Mouse (Mus musculus): ENCODE results near the gene Rbm38. TPM values are rescaled to one million over a fixed set of nuclear protein-coding genes. Genes with fewer than 3 reads are reported as not detected.

Gene Rbm38
- total and polyA plus RNA-seq, 2 experiments from 2014 or later = 119 to 135 TPM

GRCm38 (mm10) chr2:173028508-173029031 is 8.3 kb downstream of the Rbm38 start:
- no peaks in the 10 kb centered on the region for H3K27me3 ChIP-seq (ENCODE audit: control insufficient read depth, insufficient read depth, low read length)
- 0 out of 2 replicates have a peak overlapping the region, but pooled peaks have one; percentile 19 for H3K9ac ChIP-seq (replicated peaks; ENCODE audit: low read depth, low read length)
- H3K4me3 ChIP-seq (ENCODE audit: low read depth, low read length) = no peak overlapping the region
- H3K4me2 ChIP-seq (ENCODE audit: low read depth, low read length) = no peak overlapping the region
- H3K36me3 ChIP-seq (replicated peaks; ENCODE audit: control insufficient read depth, insufficient read depth, low read length) = peaks cover 76% of the 10 kb centered on the region
- H3K4me1 ChIP-seq (ENCODE audit: control insufficient read depth, insufficient read depth) = peaks cover 68% of the 10 kb centered on the region
- DNase-seq (ENCODE audit: low spot score) (no peak), ATAC-seq (ENCODE audit: insufficient read depth, low read depth) (no peak)
- H3K27ac ChIP-seq (ENCODE audit: low read depth) = no peak overlapping the region
- 77% methylated on average over 3 of the region's 3 CpGs for WGBS
- TF ChIP-seq CTCF (IDR thresholded peaks at IDR 0.05; ENCODE audit: low read depth) (no peak), EP300 (IDR thresholded peaks at IDR 0.05; ENCODE audit: low read depth) (no peak)
- no peaks in the 10 kb centered on the region for H3K9me3 ChIP-seq (replicated peaks; ENCODE audit: control insufficient read depth, low read length)

- no peak for ATAC-seq (ENCODE audit: insufficient read depth, low read depth)
- no peak for DNase-seq (ENCODE audit: low spot score)
- Histone ChIP-seq H3K9me3 (replicated peaks; ENCODE audit: control insufficient read depth, low read length) (no peaks in the 10 kb centered on the region), H3K9ac (replicated peaks; ENCODE audit: low read depth, low read length) (no peak overlapping the region; the same call in 1 of the 2 replicates), H3K36me3 (replicated peaks; ENCODE audit: control insufficient read depth, insufficient read depth, low read length) (peaks cover 93% of the 10 kb centered on the region), H3K4me1 (ENCODE audit: control insufficient read depth, insufficient read depth) (peaks cover 51% of the 10 kb centered on the region), H3K4me2 (ENCODE audit: low read depth, low read length) (no peak overlapping the region), H3K27me3 (ENCODE audit: control insufficient read depth, insufficient read depth, low read length) (no peaks in the 10 kb centered on the region), H3K27ac (ENCODE audit: low read depth) (no peak overlapping the region), H3K4me3 (ENCODE audit: low read depth, low read length) (no peak overlapping the region)
- WGBS = 50% methylated on average over 12 of the region's 12 CpGs
- TF ChIP-seq CTCF (IDR thresholded peaks at IDR 0.05; ENCODE audit: low read depth) (no peak), EP300 (IDR thresholded peaks at IDR 0.05; ENCODE audit: low read depth) (no peak)
These were observed 10.5 kb downstream of the Rbm38 start for GRCm38 (mm10) chr2:173030591-173031338.

DNA sequence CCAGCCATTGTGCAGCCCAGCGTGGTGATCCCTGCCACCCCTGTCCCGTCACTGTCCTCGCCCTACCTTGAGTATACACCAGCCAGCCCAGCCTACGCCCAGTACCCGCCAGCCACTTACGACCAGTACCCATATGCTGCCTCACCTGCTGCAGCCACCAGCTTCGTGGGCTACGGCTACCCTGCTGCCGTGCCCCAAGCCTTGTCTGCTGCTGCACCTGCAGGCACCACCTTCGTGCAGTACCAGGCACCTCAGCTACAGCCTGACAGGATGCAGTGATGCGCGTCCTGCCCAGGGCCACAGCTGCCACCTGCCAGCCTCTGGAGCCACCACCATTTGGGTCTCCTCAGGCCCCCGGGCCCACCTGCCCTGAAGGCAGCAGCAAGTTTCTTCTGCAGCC is 13.2 kb downstream of the Rbm38 start:
- H3K4me2 ChIP-seq (ENCODE audit: low read depth, low read length) = no peak overlapping the region
- no peak for TF ChIP-seq CTCF (IDR thresholded peaks at IDR 0.05; ENCODE audit: low read depth)
- TF ChIP-seq EP300 (IDR thresholded peaks at IDR 0.05; ENCODE audit: low read depth) = no peak
- H3K9me3 ChIP-seq (replicated peaks; ENCODE audit: control insufficient read depth, low read length) = no peaks in the 10 kb centered on the region
- H3K4me1 ChIP-seq (ENCODE audit: control insufficient read depth, insufficient read depth) = peaks cover 23% of the 10 kb centered on the region; the same call in 1 of the 2 replicates
- H3K36me3 ChIP-seq (replicated peaks; ENCODE audit: control insufficient read depth, insufficient read depth, low read length) = peaks cover 70% of the 10 kb centered on the region
- ATAC-seq (ENCODE audit: insufficient read depth, low read depth) = no peak
- no peak overlapping the region for H3K4me3 ChIP-seq (ENCODE audit: low read depth, low read length)
- no peak for DNase-seq (ENCODE audit: low spot score)
- WGBS = 84% methylated on average over 13 of the region's 13 CpGs
- no peak overlapping the region for H3K9ac ChIP-seq (replicated peaks; ENCODE audit: low read depth, low read length)
- H3K27me3 ChIP-seq (ENCODE audit: control insufficient read depth, insufficient read depth, low read length) = no peaks in the 10 kb centered on the region
- H3K27ac ChIP-seq (ENCODE audit: low read depth) = no peak overlapping the region

DNA sequence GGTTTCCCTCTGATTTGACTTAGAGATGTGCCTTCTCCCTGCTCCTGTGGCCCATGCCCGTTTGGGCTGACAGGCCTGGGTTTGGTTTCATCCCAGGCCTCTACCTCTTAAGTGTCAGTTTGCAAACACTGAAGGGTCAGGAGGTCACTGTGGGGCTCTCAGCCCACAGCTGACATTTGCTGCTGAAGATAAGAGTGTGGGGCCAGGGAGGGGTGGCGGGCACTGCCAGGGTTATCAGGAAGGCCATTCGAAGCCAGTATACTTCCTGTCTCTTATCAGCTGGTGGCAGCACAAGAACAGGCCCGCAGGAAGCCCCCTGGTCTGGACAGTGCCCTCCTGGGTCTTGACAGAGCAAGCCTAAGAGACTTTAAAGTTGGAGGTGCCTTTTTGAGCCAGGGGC is 14.7 kb downstream of the Rbm38 start:
- Histone ChIP-seq H3K4me1 (ENCODE audit: control insufficient read depth, insufficient read depth) (peaks cover 11% of the 10 kb centered on the region; the same call in 1 of the 2 replicates), H3K4me2 (ENCODE audit: low read depth, low read length) (no peak overlapping the region), H3K27me3 (ENCODE audit: control insufficient read depth, insufficient read depth, low read length) (no peaks in the 10 kb centered on the region), H3K27ac (ENCODE audit: low read depth) (peak overlapping the region; percentile 30; the same call in 1 of the 2 replicates), H3K9me3 (replicated peaks; ENCODE audit: control insufficient read depth, low read length) (no peaks in the 10 kb centered on the region), H3K36me3 (replicated peaks; ENCODE audit: control insufficient read depth, insufficient read depth, low read length) (peaks cover 55% of the 10 kb centered on the region), H3K4me3 (ENCODE audit: low read depth, low read length) (no peak overlapping the region), H3K9ac (replicated peaks; ENCODE audit: low read depth, low read length) (no peak overlapping the region; the same call in 1 of the 2 replicates)
- TF ChIP-seq CTCF (IDR thresholded peaks at IDR 0.05; ENCODE audit: low read depth) (no peak), EP300 (IDR thresholded peaks at IDR 0.05; ENCODE audit: low read depth) (no peak)
- no peak for DNase-seq (ENCODE audit: low spot score)
- WGBS = 19% methylated on average over 4 of the region's 4 CpGs
- ATAC-seq (ENCODE audit: insufficient read depth, low read depth) = no peak

DNA sequence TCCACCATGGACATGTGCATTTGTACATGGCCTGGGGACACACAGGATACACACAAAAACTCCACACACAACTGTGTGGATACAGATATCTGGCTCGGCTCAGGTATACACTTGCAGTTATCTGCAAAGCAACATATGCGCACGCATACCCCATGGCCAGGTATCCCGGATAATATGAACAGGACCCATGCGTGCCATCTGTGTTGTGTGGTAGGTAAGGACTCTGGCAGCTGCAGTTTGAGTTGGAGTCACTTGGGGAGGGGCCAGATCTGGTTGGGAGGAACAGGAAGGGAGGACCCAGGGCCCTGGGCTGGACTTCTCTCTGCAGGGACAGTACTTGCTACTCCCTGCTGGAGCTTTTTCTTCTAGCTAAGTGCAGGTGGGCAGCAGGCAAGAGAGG is 15.4 kb downstream of the Rbm38 start:
- TF ChIP-seq CTCF (IDR thresholded peaks at IDR 0.05; ENCODE audit: low read depth) = no peak
- TF ChIP-seq EP300 (IDR thresholded peaks at IDR 0.05; ENCODE audit: low read depth) = no peak
- Histone ChIP-seq H3K4me2 (ENCODE audit: low read depth, low read length) (no peak overlapping the region), H3K27me3 (ENCODE audit: control insufficient read depth, insufficient read depth, low read length) (no peaks in the 10 kb centered on the region), H3K27ac (ENCODE audit: low read depth) (peak overlapping the region; percentile 30; the same call in 1 of the 2 replicates), H3K36me3 (replicated peaks; ENCODE audit: control insufficient read depth, insufficient read depth, low read length) (peaks cover 49% of the 10 kb centered on the region), H3K9me3 (replicated peaks; ENCODE audit: control insufficient read depth, low read length) (no peaks in the 10 kb centered on the region), H3K4me3 (ENCODE audit: low read depth, low read length) (no peak overlapping the region), H3K4me1 (ENCODE audit: control insufficient read depth, insufficient read depth) (peaks cover 8% of the 10 kb centered on the region; the same call in 1 of the 2 replicates), H3K9ac (replicated peaks; ENCODE audit: low read depth, low read length) (no peak overlapping the region)
- ATAC-seq (ENCODE audit: insufficient read depth, low read depth) (no peak), DNase-seq (ENCODE audit: low spot score) (no peak)
- 81% methylated on average over 5 of the region's 5 CpGs for WGBS
